ENCODE assay signal across 24 mouse cellular contexts in genomic region chr2:135805748-135806685, GRCm38 (mm10).
A peak's percentile ranks its signal among the peaks of the same experiment; 100 is the strongest.
DNase-seq lines count a peak whose midpoint lies in the region; ATAC-seq and TF ChIP-seq lines count a peak whose summit lies in the region.
"Had no signal": no experiment of that assay in that cellular context is flagged by ENCODE, and none has a peak within 500 bp of the region (broad histone marks: within the 10 kb centered on the region; RNA-seq: fewer than 3 reads in every experiment).

No protein-coding gene starts in this region.

- no peak for TF ChIP-seq EP300 in stomach, postnatal 0 days (optimal IDR thresholded peaks at IDR 0.05)

- no peak for TF ChIP-seq CTCF in left cerebral cortex, adult 2 months (IDR thresholded peaks at IDR 0.05)
- no peak for TF ChIP-seq CTCF in stomach, postnatal 0 days (IDR thresholded peaks at IDR 0.05; ENCODE audit: low read depth)

- 79% methylated on average over 15 of the region's 15 CpGs for WGBS in stomach, postnatal 0 days

- DNase-seq in adrenal gland, adult (ENCODE audit: inconsistent age in 2 of 2, low spot score in 1 of 2) = peak; percentile 67 to 82
- no peak for DNase-seq in adrenal gland, adult 18-20 months (ENCODE audit: low spot score in 2 of 2)
- DNase-seq in MN1 (ENCODE audit: low spot score) = peak; percentile 12
- peak; percentile 58 for DNase-seq in cerebellum, adult 11 months
- DNase-seq in cerebellum, postnatal 14 days = peak; percentile 65 to 77
- DNase-seq in left cerebral cortex, adult 2 months (ENCODE audit: extremely low spot score in 1 of 2, low spot score in 2 of 2) = no peak
- no peak for DNase-seq in testis, postnatal 10 days (ENCODE audit: low spot score)
- DNase-seq in stomach, postnatal 0 days (ENCODE audit: low spot score) = no peak
- DNase-seq: gastrocnemius, postnatal 14 days; heart, postnatal 4 days; kidney, adult 11 months; kidney, postnatal 14 days; layer of hippocampus, adult 9-11 months; lung, postnatal 14 days; spleen, adult 18-20 months; thymus, postnatal 25 days had no signal

- ATAC-seq in stomach, postnatal 0 days (ENCODE audit: low FRiP score, low TSS enrichment) = no peak
- ATAC-seq: hindbrain, postnatal 0 days had no signal

- no peak overlapping the region for H3K4me2 ChIP-seq in stomach, postnatal 0 days (replicated peaks; ENCODE audit: low read depth)
- H3K4me2 ChIP-seq: embryonic facial prominence, embryonic 13.5 days; heart, embryonic 12.5 days; limb, embryonic 13.5 days; liver, embryonic 15.5 days; neural tube, embryonic 12.5 days; stomach, embryonic 15.5 days had no signal

- no peak overlapping the region for H3K9ac ChIP-seq in stomach, postnatal 0 days (ENCODE audit: low read length)
- H3K9ac ChIP-seq: embryonic facial prominence, embryonic 13.5 days; heart, embryonic 12.5 days; limb, embryonic 13.5 days; liver, embryonic 15.5 days; neural tube, embryonic 12.5 days; stomach, embryonic 15.5 days had no signal

- H3K27me3 ChIP-seq in stomach, postnatal 0 days (ENCODE audit: control insufficient read depth, insufficient read depth, low read length) = no peaks in the 10 kb centered on the region
- H3K27me3 ChIP-seq: CH12.LX; embryonic facial prominence, embryonic 13.5 days; heart, embryonic 12.5 days; limb, embryonic 13.5 days; liver, embryonic 15.5 days; neural tube, embryonic 12.5 days; stomach, embryonic 15.5 days had no signal

- intact Hi-C loops in left cerebral cortex, adult 2 months (cut with DNase I) = no loop called here

- no peaks in the 10 kb centered on the region for H3K36me3 ChIP-seq in stomach, postnatal 0 days (ENCODE audit: control insufficient read depth, insufficient read depth, low read length)
- H3K36me3 ChIP-seq: embryonic facial prominence, embryonic 13.5 days; heart, embryonic 12.5 days; limb, embryonic 13.5 days; liver, embryonic 15.5 days; neural tube, embryonic 12.5 days; stomach, embryonic 15.5 days had no signal

- no peaks in the 10 kb centered on the region for H3K4me1 ChIP-seq in stomach, postnatal 0 days (replicated peaks; ENCODE audit: control insufficient read depth, insufficient read depth)
- H3K4me1 ChIP-seq: embryonic facial prominence, embryonic 13.5 days; liver, embryonic 15.5 days; neural tube, embryonic 12.5 days; stomach, embryonic 15.5 days had no signal

- H3K27ac ChIP-seq in left cerebral cortex, adult 2 months = no peak overlapping the region
- H3K27ac ChIP-seq in stomach, postnatal 0 days (replicated peaks) = no peak overlapping the region
- H3K27ac ChIP-seq: embryonic facial prominence, embryonic 13.5 days; hindbrain, postnatal 0 days; limb, embryonic 13.5 days; liver, embryonic 15.5 days; neural tube, embryonic 12.5 days; stomach, embryonic 15.5 days had no signal

- no peak overlapping the region for H3K4me3 ChIP-seq in left cerebral cortex, adult 2 months
- H3K4me3 ChIP-seq in stomach, postnatal 0 days (ENCODE audit: low read depth, low read length) = no peak overlapping the region
- H3K4me3 ChIP-seq: embryonic facial prominence, embryonic 13.5 days; heart, embryonic 12.5 days; limb, embryonic 13.5 days; liver, embryonic 15.5 days; neural tube, embryonic 12.5 days; stomach, embryonic 15.5 days had no signal

- no peaks in the 10 kb centered on the region for H3K9me3 ChIP-seq in stomach, postnatal 0 days (ENCODE audit: control insufficient read depth, low read length)
- H3K9me3 ChIP-seq: embryonic facial prominence, embryonic 13.5 days; heart, embryonic 12.5 days; limb, embryonic 13.5 days; liver, embryonic 15.5 days; neural tube, embryonic 12.5 days; stomach, embryonic 15.5 days had no signal

Comparison
In these comparisons a context has a peak if more than half of its experiments do, and no peak if none do; other contexts are left out.
1. DNase-seq: peak in adrenal gland, adult (2 of 2), MN1 (single experiment), cerebellum, adult 11 months (single experiment) and cerebellum, postnatal 14 days (2 of 2); none in adrenal gland, adult 18-20 months (0 of 2), left cerebral cortex, adult 2 months (0 of 2), testis, postnatal 10 days (single experiment) and stomach, postnatal 0 days (single experiment).